Mouse (Mus musculus): ENCODE data around the gene Otud7b. TPM values are rescaled to one million over a fixed set of nuclear protein-coding genes. Genes with fewer than 3 reads are reported as not detected.

Gene Otud7b
- 14.2 TPM for polyA plus RNA-seq (2014; fragmentation: Illumina TruSeq; extraction: RNeasy Lipid Tissue Mini Kit (QIAGEN cat#74804); ENCODE audit: insufficient read depth, low read depth, low replicate concordance)

DNA sequence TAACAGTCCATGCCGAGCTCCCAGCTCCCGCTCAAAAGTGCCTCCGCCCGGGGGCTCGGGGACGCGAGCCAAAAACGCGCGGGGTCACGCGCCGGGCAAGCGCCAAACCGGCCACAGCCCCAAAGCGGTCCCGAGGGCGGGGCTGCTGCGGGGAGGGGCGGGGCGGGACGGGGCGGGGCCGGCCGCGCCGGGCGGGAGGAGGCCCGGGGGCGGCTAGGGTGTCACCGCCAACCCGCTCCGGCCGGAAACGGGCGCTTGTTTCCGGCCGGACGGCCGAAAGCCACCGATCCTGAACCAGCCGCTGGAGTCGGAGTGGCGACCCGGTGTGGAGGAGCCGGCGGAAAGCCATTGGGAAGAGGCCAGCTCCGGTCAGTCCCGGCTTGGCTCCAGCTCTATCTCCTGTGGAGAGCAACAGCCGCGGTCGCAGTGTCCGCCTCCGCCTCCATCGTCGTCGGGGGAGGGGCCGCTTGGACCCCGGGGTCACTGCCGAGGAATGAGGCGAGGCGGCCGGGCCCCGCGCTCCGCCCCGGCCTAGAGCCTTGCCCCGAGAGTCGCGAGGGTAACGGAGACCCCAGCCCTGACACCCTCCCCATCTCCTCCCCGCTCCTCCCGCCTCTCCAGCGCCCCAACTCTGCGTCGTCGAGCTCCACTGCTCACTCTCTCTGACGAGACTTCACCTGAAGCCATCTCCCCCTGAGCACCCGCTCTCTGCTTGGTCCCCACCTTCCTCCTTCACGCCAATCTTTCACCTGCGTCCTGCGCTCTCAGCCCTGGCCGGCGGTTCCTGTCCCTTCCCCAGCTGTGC, at the start of gene Otud7b:
Gene Otud7b, plus strand, starts transcription at position 267 of the 805 bp plus-strand sequence.

GRCm38 (mm10) chr3:96058231-96058896, 46.0 kb upstream of the Otud7b start, which contains the start of gene Vps45:
Vps45 (minus strand) TSS chr3:96058466.

DNA sequence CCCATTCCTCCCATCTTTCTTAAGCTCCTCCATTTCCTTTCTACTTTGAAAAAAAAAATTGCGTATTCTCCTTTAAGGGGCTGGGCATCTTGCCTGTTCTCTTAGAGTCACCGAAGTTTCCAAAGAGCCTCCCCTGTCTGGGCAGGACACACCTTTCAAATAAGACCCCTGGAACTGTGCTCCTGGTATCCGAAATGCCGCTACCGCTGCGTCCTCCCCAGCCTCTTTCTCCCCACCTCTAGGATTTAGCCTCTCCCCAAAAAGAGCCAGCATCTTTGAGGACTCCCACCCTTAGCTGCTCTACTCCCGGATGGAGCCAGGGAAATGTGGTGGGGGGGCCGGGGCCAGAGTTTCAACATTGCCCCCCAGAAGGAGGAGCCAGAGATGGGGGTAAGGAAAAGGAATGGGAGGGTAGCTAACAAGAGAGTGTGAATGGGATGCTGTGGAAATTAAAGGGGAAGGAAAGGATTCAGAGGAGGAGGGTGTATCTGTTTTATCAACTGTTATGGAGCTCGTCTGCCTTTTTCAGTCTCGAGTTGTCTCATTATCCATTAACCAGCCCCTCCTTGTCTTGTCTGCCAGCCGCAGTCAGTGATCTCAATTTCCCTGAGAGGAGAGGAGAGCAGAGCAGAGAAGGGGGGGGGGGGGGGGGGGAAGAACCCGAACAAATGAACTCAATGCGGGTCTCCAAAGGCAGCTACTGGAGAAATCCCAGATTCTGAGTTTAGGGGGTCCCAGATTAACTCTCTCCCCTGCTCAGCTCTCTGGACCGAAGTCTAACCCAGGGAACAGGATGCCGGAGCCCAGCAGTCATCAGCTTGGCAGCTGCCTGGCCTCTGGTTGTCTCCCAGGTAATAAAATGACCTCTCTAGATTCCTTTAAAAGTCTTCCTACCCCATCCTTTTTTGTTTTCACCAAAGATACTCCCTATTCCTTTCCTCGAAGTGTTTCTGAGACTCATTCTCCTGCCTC, 57.8 kb downstream of the Otud7b start, which contains the start of gene Mtmr11:
Gene Mtmr11, plus strand, starts transcription at position 136 of the 972 bp plus-strand sequence.

GRCm38 (mm10) chr3:96172197-96173178, 68.2 kb downstream of the Otud7b start, which contains the start of gene Sf3b4:
Sf3b4 (plus strand) TSS chr3:96172332.

DNA sequence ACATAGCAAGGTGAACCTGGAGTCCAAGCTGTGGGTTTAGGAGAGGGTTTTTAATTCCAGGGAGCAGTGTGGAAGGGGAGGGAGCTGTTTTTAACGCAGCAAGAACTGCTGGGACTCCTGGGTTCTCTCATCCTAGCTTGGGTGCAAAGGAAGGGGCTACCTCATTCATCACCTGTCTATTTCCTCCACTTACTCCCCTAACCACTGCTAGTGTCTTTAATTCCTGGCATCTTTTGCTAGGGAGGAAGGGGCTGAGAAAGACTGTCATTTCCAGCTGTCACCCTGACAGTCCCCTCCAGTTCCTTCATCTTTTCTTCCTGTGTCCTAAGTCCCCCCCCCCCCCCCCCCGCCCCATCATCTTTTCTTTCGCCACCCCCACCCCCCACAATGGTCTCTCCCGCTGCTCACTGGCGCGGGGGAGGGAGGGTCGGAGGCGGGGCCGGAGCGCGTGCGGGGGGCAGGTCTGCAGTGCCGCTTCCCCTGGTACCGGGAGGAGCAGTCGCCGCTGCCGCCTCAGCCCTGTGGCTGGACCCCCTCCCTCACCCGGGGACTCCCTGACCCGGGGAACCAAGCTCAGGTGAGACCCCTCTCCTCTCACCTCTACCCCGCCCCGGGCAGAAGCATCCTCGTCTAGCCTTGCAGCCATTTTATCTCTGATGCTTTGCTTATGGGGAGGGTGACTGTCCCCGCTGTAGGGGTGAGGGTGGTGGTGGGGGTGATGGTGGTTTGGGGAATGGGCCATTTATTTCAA, 76.6 kb downstream of the Otud7b start, which contains the start of gene Sv2a:
Gene Sv2a, plus strand, starts transcription at position 425 of the 751 bp plus-strand sequence.

Other genes starting within 250 kb of the Otud7b start
- 21.4 TPM for gene Prpf3, start 248.6 kb upstream of the Otud7b start, polyA plus RNA-seq (2014; fragmentation: Illumina TruSeq; extraction: RNeasy Lipid Tissue Mini Kit (QIAGEN cat#74804); ENCODE audit: insufficient read depth, low read depth, low replicate concordance)
- gene Mrps21, start 233.0 kb upstream of the Otud7b start, polyA plus RNA-seq (2014; fragmentation: Illumina TruSeq; extraction: RNeasy Lipid Tissue Mini Kit (QIAGEN cat#74804); ENCODE audit: insufficient read depth, low read depth, low replicate concordance), result 239 TPM
- gene Ciart, start 222.3 kb upstream of the Otud7b start, polyA plus RNA-seq (2014; fragmentation: Illumina TruSeq; extraction: RNeasy Lipid Tissue Mini Kit (QIAGEN cat#74804); ENCODE audit: insufficient read depth, low read depth, low replicate concordance), result 5.9 TPM
- gene BC028528, start 212.5 kb upstream of the Otud7b start, polyA plus RNA-seq (2014; fragmentation: Illumina TruSeq; extraction: RNeasy Lipid Tissue Mini Kit (QIAGEN cat#74804); ENCODE audit: insufficient read depth, low read depth, low replicate concordance), result 313 TPM
- gene Aph1a, start 210.6 kb upstream of the Otud7b start, polyA plus RNA-seq (2014; fragmentation: Illumina TruSeq; extraction: RNeasy Lipid Tissue Mini Kit (QIAGEN cat#74804); ENCODE audit: insufficient read depth, low read depth, low replicate concordance), result 86.4 TPM
- 16.3 TPM for gene Car14, start 199.8 kb upstream of the Otud7b start, polyA plus RNA-seq (2014; fragmentation: Illumina TruSeq; extraction: RNeasy Lipid Tissue Mini Kit (QIAGEN cat#74804); ENCODE audit: insufficient read depth, low read depth, low replicate concordance)
- gene Anp32e, start 175.3 kb upstream of the Otud7b start, polyA plus RNA-seq (2014; fragmentation: Illumina TruSeq; extraction: RNeasy Lipid Tissue Mini Kit (QIAGEN cat#74804); ENCODE audit: insufficient read depth, low read depth, low replicate concordance), result 47.6 TPM
- 84.1 TPM for gene Plekho1, start 108.5 kb upstream of the Otud7b start, polyA plus RNA-seq (2014; fragmentation: Illumina TruSeq; extraction: RNeasy Lipid Tissue Mini Kit (QIAGEN cat#74804); ENCODE audit: insufficient read depth, low read depth, low replicate concordance)
- gene Vps45, start 46.1 kb upstream of the Otud7b start, polyA plus RNA-seq (2014; fragmentation: Illumina TruSeq; extraction: RNeasy Lipid Tissue Mini Kit (QIAGEN cat#74804); ENCODE audit: insufficient read depth, low read depth, low replicate concordance), result 19.7 TPM
- 5.5 TPM for gene Mtmr11, start 57.5 kb downstream of the Otud7b start, polyA plus RNA-seq (2014; fragmentation: Illumina TruSeq; extraction: RNeasy Lipid Tissue Mini Kit (QIAGEN cat#74804); ENCODE audit: insufficient read depth, low read depth, low replicate concordance)
- gene Sf3b4, start 67.8 kb downstream of the Otud7b start, polyA plus RNA-seq (2014; fragmentation: Illumina TruSeq; extraction: RNeasy Lipid Tissue Mini Kit (QIAGEN cat#74804); ENCODE audit: insufficient read depth, low read depth, low replicate concordance), result 24.0 TPM
- gene Sv2a, start 76.6 kb downstream of the Otud7b start, polyA plus RNA-seq (2014; fragmentation: Illumina TruSeq; extraction: RNeasy Lipid Tissue Mini Kit (QIAGEN cat#74804); ENCODE audit: insufficient read depth, low read depth, low replicate concordance), result 0.72 TPM
- gene Bola1, start 115.2 kb downstream of the Otud7b start, polyA plus RNA-seq (2014; fragmentation: Illumina TruSeq; extraction: RNeasy Lipid Tissue Mini Kit (QIAGEN cat#74804); ENCODE audit: insufficient read depth, low read depth, low replicate concordance), result 43.7 TPM
- not detected for gene Hist2h2ab, start 115.3 kb downstream of the Otud7b start, polyA plus RNA-seq (2014; fragmentation: Illumina TruSeq; extraction: RNeasy Lipid Tissue Mini Kit (QIAGEN cat#74804); ENCODE audit: insufficient read depth, low read depth, low replicate concordance)
- not detected for gene Hist2h2ac, start 116.4 kb downstream of the Otud7b start, polyA plus RNA-seq (2014; fragmentation: Illumina TruSeq; extraction: RNeasy Lipid Tissue Mini Kit (QIAGEN cat#74804); ENCODE audit: insufficient read depth, low read depth, low replicate concordance)
- gene Hist2h2be, start 116.6 kb downstream of the Otud7b start, polyA plus RNA-seq (2014; fragmentation: Illumina TruSeq; extraction: RNeasy Lipid Tissue Mini Kit (QIAGEN cat#74804); ENCODE audit: insufficient read depth, low read depth, low replicate concordance), result 6.0 TPM
- gene Hist2h3c2, start 134.6 kb downstream of the Otud7b start, polyA plus RNA-seq (2014; fragmentation: Illumina TruSeq; extraction: RNeasy Lipid Tissue Mini Kit (QIAGEN cat#74804); ENCODE audit: insufficient read depth, low read depth, low replicate concordance), result 6.1 TPM
- 119 TPM for gene Hist2h2aa2, start 135.7 kb downstream of the Otud7b start, polyA plus RNA-seq (2014; fragmentation: Illumina TruSeq; extraction: RNeasy Lipid Tissue Mini Kit (QIAGEN cat#74804); ENCODE audit: insufficient read depth, low read depth, low replicate concordance)
- gene Hist2h2aa1, start 141.0 kb downstream of the Otud7b start, polyA plus RNA-seq (2014; fragmentation: Illumina TruSeq; extraction: RNeasy Lipid Tissue Mini Kit (QIAGEN cat#74804); ENCODE audit: insufficient read depth, low read depth, low replicate concordance), result 16.0 TPM
- not detected for gene Hist2h3c1, start 142.2 kb downstream of the Otud7b start, polyA plus RNA-seq (2014; fragmentation: Illumina TruSeq; extraction: RNeasy Lipid Tissue Mini Kit (QIAGEN cat#74804); ENCODE audit: insufficient read depth, low read depth, low replicate concordance)
- gene Hist2h4, start 158.8 kb downstream of the Otud7b start, polyA plus RNA-seq (2014; fragmentation: Illumina TruSeq; extraction: RNeasy Lipid Tissue Mini Kit (QIAGEN cat#74804); ENCODE audit: insufficient read depth, low read depth, low replicate concordance), result not detected
- not detected for gene Hist2h3b, start 164.1 kb downstream of the Otud7b start, polyA plus RNA-seq (2014; fragmentation: Illumina TruSeq; extraction: RNeasy Lipid Tissue Mini Kit (QIAGEN cat#74804); ENCODE audit: insufficient read depth, low read depth, low replicate concordance)
- not detected for gene Hist2h2bb, start 165.2 kb downstream of the Otud7b start, polyA plus RNA-seq (2014; fragmentation: Illumina TruSeq; extraction: RNeasy Lipid Tissue Mini Kit (QIAGEN cat#74804); ENCODE audit: insufficient read depth, low read depth, low replicate concordance)
- 5.0 TPM for gene Fcgr1, start 189.4 kb downstream of the Otud7b start, polyA plus RNA-seq (2014; fragmentation: Illumina TruSeq; extraction: RNeasy Lipid Tissue Mini Kit (QIAGEN cat#74804); ENCODE audit: insufficient read depth, low read depth, low replicate concordance)